Mouse (Mus musculus) liver, embryonic 14.5 days (tissue): ENCODE data around the gene Ghdc.

Experiments
- CTCF ChIP-seq: IDR thresholded peaks from 2 replicates; pipeline ENCODE4 v1.5.1; 2016; ENCODE audit warnings: antibody characterized with exemption, low read depth, control low read depth
- EP300 ChIP-seq: IDR thresholded peaks from 2 replicates; pipeline ENCODE4 v1.6.1; 2016; ENCODE audit warnings: antibody characterized with exemption, low read depth

- TF ChIP-seq EP300 (no peak), CTCF (no peak)
Observed at GRCm38 (mm10) chr11:100796585-100796984, 25.8 kb upstream of the Ghdc start.
